Mouse (Mus musculus) testis, adult 10 weeks (tissue): ENCODE measurements around the gene Ism1. TPM values are rescaled to one million over a fixed set of nuclear protein-coding genes. Genes with fewer than 3 reads are reported as not detected.

Experiments used
- polyA plus RNA-seq: library from polyadenylated mRNA; stranded (reverse); fragments of 350-450 nt; fragmentation: Illumina TruSeq; extraction: RNeasy Lipid Tissue Mini Kit (QIAGEN cat#74804); gene quantifications from one replicate; pipeline ENCODE4 v1.2.3, GENCODE M21; 2014; ENCODE audit warnings: low read depth, low replicate concordance

The Ism1 gene
- polyA plus RNA-seq, result 0.31 TPM

GRCm38 (mm10) chr2:139677809-139678274 lies at the start of gene Ism1:
TSS of gene Ism1 (plus strand) at chr2:139678178.

Other genes starting within 250 kb of the Ism1 start
- gene Sptlc3, start 184.3 kb upstream of the Ism1 start, polyA plus RNA-seq, result 0.45 TPM